Mouse (Mus musculus) yolk sac, embryonic 10.5 days (tissue): ENCODE results near the gene Rps10.
A peak's percentile ranks its signal among the peaks of the same experiment; 100 is the strongest.

Experiments used
- DNase-seq: peaks from one replicate; pipeline ENCODE4 v3.0.0-alpha.2; 2017; ENCODE audit warnings: low spot score

Gene Rps10

GRCm38 (mm10) chr17:27636132-27637020, at the start of gene Rps10:
Rps10 (minus strand) TSS chr17:27636669.
- no peak for DNase-seq

GRCm38 (mm10) chr17:27685550-27685913, 49.1 kb upstream of the Rps10 start:
- DNase-seq, result no peak

DNA sequence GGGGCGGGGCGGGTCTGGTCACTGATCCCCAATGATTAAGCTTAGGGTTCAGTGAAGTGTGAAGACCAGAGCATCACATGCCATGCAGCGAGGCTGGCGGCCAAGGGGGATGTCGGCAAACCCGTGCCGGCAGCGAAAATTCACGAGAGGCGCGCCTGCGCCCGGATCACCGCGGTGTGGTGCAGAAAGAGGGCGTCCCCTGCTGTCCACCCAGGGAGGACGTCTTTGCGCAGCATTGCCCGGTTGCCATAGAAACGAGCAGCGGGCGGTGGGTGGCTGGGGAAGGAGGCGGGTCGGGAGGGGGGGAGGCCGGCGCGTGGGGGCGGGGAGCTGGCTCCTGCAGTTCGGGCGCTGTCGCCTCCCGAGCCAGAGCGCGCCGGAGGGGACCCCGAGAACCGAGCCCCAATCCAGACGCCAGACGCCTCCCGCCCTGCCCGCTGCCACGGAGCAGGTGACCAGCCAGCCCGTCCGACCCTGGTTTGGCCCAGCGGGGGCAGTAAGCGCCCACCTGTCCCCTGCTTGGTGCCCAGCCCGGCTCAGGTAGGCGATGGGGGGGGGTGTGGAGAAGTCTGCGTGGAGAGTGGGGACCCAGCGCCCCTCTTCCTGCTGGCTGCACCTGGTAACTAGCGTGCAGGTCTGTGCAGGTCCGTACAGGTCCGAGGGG, 48.5 kb upstream of the Rps10 start:
- DNase-seq, result peak; percentile 50

- DNase-seq, result peak; percentile 79
Measured at GRCm38 (mm10) chr17:27678924-27679813, 42.7 kb upstream of the Rps10 start.

- DNase-seq, result no peak
Measured at GRCm38 (mm10) chr17:27677756-27678155, 41.3 kb upstream of the Rps10 start.

GRCm38 (mm10) chr17:27676270-27676669, 39.8 kb upstream of the Rps10 start:
- no peak for DNase-seq

DNA sequence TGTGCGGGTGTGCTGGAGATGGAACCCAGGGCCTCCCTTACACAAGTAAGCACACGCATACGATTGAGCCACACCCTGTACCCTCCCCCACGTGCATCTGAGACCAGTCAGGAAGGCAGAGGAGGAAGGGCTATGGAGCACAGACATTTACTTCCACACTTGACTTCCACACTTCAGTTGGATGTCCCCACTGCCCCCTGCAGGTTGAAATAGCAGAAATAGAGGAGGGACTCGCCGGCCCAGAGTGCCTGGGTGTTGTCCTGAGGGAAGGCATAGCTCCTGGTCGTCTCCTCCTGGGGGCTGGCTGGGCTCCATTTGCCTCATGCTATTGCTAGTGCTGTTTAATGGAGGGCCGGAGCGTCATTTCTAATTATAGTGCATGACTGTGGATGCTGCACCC, 39.0 kb upstream of the Rps10 start:
- DNase-seq, result no peak

- DNase-seq, result no peak
Measured at GRCm38 (mm10) chr17:27673945-27674344, 37.5 kb upstream of the Rps10 start.

- no peak for DNase-seq
Measured at GRCm38 (mm10) chr17:27671720-27672119, 35.3 kb upstream of the Rps10 start.

- DNase-seq, result no peak
Measured at GRCm38 (mm10) chr17:27658767-27659166, 22.3 kb upstream of the Rps10 start.

DNA sequence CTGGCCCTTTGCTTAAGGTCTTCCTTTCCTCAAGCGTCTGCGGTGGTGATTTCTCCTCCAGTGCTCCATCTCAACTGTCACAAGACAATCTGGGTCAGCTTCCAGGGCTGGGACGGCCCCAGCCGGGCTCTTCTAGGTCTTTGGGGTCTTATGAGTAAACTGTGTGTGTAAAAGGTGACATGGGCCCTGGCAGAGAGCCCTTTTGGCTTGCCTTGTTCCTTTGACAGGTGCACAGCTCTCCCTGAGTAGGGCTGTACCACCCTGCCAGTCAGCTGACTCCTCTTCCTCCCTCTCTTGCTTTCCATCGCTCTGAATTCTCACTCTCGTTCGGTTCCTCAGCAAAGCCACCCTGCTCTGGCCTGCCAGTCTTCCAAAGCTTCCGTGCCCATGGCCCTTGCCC, 20.7 kb upstream of the Rps10 start:
- no peak for DNase-seq

- no peak for DNase-seq
Measured at GRCm38 (mm10) chr17:27656414-27656813, 19.9 kb upstream of the Rps10 start.

- no peak for DNase-seq
Measured at GRCm38 (mm10) chr17:27656011-27656399, 19.5 kb upstream of the Rps10 start.

DNA sequence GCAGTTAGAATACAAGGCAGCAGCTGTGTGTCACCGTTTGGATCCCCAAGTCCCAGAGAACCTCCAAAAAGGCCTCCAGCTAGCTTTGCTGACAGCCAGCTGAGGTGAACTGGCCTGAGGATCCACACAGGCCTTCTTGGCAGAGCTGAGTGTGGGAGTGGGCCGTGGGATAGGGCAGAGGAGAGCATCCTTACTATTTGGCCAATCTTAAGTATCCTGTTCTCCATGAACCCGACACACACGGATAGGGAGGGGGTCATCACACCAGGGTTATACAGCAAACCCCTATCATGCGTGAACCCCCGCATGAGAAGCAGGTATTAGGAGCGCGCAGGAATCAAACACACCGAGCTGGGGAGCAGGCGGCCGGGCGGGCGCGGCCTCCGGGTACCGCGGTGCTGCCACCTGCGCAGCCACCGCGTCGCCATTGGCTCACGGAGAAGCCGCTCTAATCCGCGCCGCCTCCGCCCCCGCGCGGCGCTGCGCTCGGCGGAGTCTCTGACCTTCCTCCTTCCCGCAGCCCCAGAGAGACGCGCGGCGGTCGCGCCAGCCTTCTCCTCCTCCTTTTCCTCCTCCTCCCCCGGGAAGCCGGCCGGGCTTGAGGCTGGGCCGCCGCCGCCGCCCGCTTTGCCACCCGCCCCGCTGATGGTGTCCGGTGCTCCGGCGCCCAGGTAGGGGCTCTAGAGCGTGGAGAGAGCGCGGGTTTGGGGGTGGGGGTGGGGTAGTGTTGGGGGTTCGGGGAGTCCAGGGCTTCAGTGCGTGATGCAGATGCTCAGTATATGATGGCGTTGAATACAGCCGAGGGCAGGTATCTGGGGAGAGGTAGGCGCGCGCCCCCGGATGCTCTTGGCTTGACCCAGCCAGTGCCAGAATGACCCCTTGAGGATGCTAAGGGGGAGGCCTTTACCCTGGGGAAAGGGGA, 18.9 kb upstream of the Rps10 start, which contains the start of gene Pacsin1:
Gene Pacsin1, plus strand, starts transcription at position 421 of the 922 bp plus-strand sequence.
- no peak for DNase-seq

DNA sequence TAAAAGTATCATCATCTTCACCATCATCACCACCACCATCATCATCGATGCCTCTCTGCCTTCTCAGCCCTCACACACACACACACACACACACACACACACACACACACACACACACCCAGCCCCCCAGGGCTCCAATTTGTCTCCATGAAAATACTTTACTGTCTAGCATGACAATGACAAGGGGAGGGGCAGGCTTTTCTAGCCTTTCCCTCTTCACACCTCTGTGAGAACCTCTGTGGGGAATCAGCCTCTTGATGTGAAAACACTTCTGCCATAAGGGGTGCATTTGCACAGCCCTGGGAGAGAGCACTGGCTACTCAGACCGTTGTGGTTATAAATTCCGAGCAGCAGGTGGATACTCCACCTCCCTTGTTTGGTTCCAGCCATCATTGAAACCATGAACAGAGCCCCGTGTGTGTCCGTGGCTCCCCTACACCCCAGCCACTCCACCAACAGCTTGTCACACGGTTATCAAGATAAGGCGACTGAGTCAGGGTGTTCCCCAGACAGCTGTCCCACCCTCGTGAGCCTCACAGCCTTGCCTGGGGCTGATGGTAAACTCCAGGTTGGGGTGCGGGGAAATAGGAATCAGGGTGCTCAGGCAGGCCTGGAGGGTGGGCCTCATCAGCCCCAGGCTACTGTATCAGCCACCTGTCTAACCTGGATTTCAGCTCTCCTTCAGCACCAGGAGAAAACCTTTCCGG, 16.9 kb upstream of the Rps10 start:
- DNase-seq, result no peak

- DNase-seq, result no peak
Measured at GRCm38 (mm10) chr17:27652046-27652790, 15.7 kb upstream of the Rps10 start.

DNA sequence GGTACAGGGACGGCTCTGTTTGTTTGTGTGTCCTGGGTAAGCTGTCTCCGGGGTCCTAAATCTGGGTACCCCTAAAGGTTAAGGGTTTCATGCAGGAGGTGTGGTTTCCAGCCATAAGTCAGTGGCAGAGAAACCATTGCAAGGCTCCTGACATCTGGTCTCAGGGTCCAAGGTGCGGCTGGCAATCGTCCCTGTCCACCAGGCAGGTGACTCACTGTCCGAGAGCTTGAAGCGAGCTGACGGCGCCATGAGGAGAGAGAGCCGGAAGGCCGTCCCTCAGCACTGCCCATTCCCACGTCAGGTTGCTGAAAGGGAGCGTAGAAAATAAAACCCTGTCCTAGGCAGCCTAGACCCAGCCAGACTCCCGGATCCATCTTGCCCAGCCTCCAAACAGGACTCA, 14.1 kb upstream of the Rps10 start:
- DNase-seq, result peak; percentile 69

DNA sequence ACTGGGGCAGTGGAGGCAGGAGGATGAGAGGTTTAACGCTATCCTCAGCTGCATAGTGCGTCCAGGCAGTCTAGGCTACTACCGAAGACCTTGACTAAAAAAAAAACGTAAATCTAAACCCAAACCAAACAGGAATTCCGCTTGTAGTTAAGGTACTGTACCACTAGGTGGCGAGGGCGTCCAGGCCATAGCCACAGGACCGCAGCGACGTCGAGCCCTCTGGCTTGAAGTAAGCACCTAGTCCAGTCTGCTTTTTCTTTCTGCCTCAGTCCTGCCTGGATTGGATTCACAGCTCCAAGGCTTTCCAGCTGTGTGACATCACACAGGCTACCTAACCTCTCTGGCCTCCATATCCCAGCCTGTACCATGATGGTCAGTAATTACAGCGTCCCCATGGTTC, 13.7 kb upstream of the Rps10 start:
- DNase-seq, result peak; percentile 81

DNA sequence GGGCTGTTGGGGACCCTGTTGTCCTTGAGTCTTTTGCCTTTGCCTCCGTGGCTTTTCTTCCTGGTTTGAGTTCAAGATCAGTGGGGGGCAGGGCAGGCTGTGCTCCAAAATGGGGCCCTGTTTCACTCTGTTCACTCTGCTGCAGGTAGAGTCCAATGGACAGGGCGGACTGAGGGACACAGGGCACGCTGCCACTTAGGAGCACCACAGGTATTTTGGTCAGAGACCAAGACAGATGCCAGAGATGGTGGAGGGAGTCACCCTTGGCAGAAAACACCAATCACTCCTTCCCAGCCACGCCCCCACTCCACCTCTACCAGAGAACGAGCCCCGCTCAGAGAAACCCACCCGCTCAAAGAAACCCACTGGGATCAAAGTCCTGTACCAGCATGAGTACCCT, 9.3 kb upstream of the Rps10 start:
- no peak for DNase-seq

GRCm38 (mm10) chr17:27644572-27644971, 8.1 kb upstream of the Rps10 start:
- DNase-seq, result no peak
